17 mouse cellular contexts compared by ENCODE assay signal in the genomic region with DNA sequence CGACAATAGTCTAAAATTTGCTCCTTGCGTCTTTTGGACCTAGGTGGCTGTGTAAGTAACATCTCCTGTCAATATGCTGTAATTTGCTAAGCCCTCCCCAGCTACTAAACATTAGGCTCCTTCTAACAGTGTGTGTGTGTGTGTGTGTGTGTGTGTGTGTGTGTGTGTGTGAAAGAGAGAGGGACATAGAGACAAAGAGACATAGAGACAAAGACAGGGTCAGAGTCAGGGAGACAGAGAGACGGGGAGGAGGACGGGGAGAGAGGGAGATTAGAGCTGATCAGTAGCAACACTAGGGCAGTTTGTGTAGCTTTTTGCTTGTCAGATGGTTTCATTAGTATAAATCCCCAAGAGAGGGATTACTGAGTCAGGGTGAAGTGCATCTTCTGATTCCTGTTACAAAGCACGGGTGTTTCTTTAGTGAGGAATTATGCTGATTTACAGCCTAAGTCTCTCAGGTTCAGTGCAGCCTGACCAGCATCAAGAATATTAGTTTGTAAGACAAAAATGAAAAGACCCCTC.
"Had no signal": no experiment of that assay in that cellular context is flagged by ENCODE, and none has a peak within 500 bp of the region (broad histone marks: within the 10 kb centered on the region; RNA-seq: fewer than 3 reads in every experiment).

No protein-coding gene starts in this region.

- H3K27ac ChIP-seq: kidney, postnatal 0 days; left cerebral cortex, adult 2 months; neural tube, embryonic 13.5 days; stomach, postnatal 0 days had no signal

- H3K4me3 ChIP-seq: left cerebral cortex, adult 2 months; liver, embryonic 13.5 days; myocyte; neural tube, embryonic 13.5 days had no signal

- H3K4me2 ChIP-seq: liver, embryonic 13.5 days; neural tube, embryonic 13.5 days had no signal

- ATAC-seq: intestine, postnatal 0 days had no signal

- DNase-seq: kidney, adult 2 months; kidney, postnatal 25 days; layer of hippocampus, postnatal 36 days; liver, embryonic 13.5 days; lung, adult 2 months; lung, postnatal 14 days; lung, postnatal 4 days; right cerebral cortex, postnatal 4 days; thymus, adult 2 months; thymus, postnatal 14 days; thymus, postnatal 4 days had no signal

- H3K36me3 ChIP-seq: liver, embryonic 13.5 days; neural tube, embryonic 13.5 days had no signal

- H3K27me3 ChIP-seq: liver, embryonic 13.5 days had no signal

- H3K9me3 ChIP-seq: liver, embryonic 13.5 days; neural tube, embryonic 13.5 days had no signal

- H3K9ac ChIP-seq: liver, embryonic 13.5 days; neural tube, embryonic 13.5 days had no signal
